Mouse (Mus musculus): ENCODE data around the gene Ascc3. TPM values are rescaled to one million over a fixed set of nuclear protein-coding genes. Genes with fewer than 3 reads are reported as not detected.

Ascc3 gene
- polyA plus RNA-seq, 1 experiment from 2014 or later, result 15.3 TPM

GRCm38 (mm10) chr10:50895091-50895790 lies 302.8 kb downstream of the Ascc3 start:
- WGBS, result 1% methylated on average over 44 of the region's 44 CpGs
- H3K9ac ChIP-seq (ENCODE audit: low read length), result no peak overlapping the region
- peak overlapping the region; percentile 78 for H3K4me2 ChIP-seq (ENCODE audit: low read depth, low read length)
- no peak overlapping the region for H3K27ac ChIP-seq (ENCODE audit: low read length)
- peaks cover 77% of the 10 kb centered on the region for H3K27me3 ChIP-seq (ENCODE audit: control insufficient read depth, insufficient read depth, low read length)
- H3K4me1 ChIP-seq (ENCODE audit: control insufficient read depth, insufficient read depth, low read length), result peaks cover 12% of the 10 kb centered on the region
- no peaks in the 10 kb centered on the region for H3K9me3 ChIP-seq (replicated peaks; ENCODE audit: control insufficient read depth, low read length)
- no peak for ATAC-seq (replicated peaks; ENCODE audit: extremely low read depth, insufficient read depth, low FRiP score)
- no peaks in the 10 kb centered on the region for H3K36me3 ChIP-seq (ENCODE audit: control insufficient read depth, insufficient read depth)
- H3K4me3 ChIP-seq (ENCODE audit: low read length), result peak overlapping the region; percentile 56

GRCm38 (mm10) chr10:50895881-50896766 lies 303.7 kb downstream of the Ascc3 start:
- no peak overlapping the region for H3K4me2 ChIP-seq (ENCODE audit: low read depth, low read length)
- H3K36me3 ChIP-seq (ENCODE audit: control insufficient read depth, insufficient read depth), result no peaks in the 10 kb centered on the region
- H3K4me3 ChIP-seq (ENCODE audit: low read length), result no peak overlapping the region
- H3K27ac ChIP-seq (ENCODE audit: low read length), result no peak overlapping the region
- 8% methylated on average over 21 of the region's 21 CpGs for WGBS
- no peak overlapping the region for H3K9ac ChIP-seq (ENCODE audit: low read length)
- no peak for ATAC-seq (replicated peaks; ENCODE audit: extremely low read depth, insufficient read depth, low FRiP score)
- peaks cover 80% of the 10 kb centered on the region for H3K27me3 ChIP-seq (ENCODE audit: control insufficient read depth, insufficient read depth, low read length)
- no peaks in the 10 kb centered on the region for H3K9me3 ChIP-seq (replicated peaks; ENCODE audit: control insufficient read depth, low read length)
- peaks cover 12% of the 10 kb centered on the region for H3K4me1 ChIP-seq (ENCODE audit: control insufficient read depth, insufficient read depth, low read length)

GRCm38 (mm10) chr10:50896767-50897390 lies 304.4 kb downstream of the Ascc3 start:
- Histone ChIP-seq H3K27ac (ENCODE audit: low read length) (no peak overlapping the region), H3K36me3 (ENCODE audit: control insufficient read depth, insufficient read depth) (no peaks in the 10 kb centered on the region), H3K27me3 (ENCODE audit: control insufficient read depth, insufficient read depth, low read length) (peaks cover 81% of the 10 kb centered on the region), H3K9me3 (replicated peaks; ENCODE audit: control insufficient read depth, low read length) (no peaks in the 10 kb centered on the region), H3K4me1 (ENCODE audit: control insufficient read depth, insufficient read depth, low read length) (peaks cover 12% of the 10 kb centered on the region), H3K4me2 (ENCODE audit: low read depth, low read length) (no peak overlapping the region), H3K9ac (ENCODE audit: low read length) (no peak overlapping the region), H3K4me3 (ENCODE audit: low read length) (no peak overlapping the region)
- 14% methylated on average over 3 of the region's 3 CpGs for WGBS
- no peak for ATAC-seq (replicated peaks; ENCODE audit: extremely low read depth, insufficient read depth, low FRiP score)

- H3K9me3 ChIP-seq (replicated peaks; ENCODE audit: control insufficient read depth, low read length), result no peaks in the 10 kb centered on the region
- H3K4me2 ChIP-seq (ENCODE audit: low read depth, low read length), result no peak overlapping the region
- peaks cover 82% of the 10 kb centered on the region for H3K27me3 ChIP-seq (ENCODE audit: control insufficient read depth, insufficient read depth, low read length)
- WGBS, result 4% methylated on average over 32 of the region's 32 CpGs
- ATAC-seq (replicated peaks; ENCODE audit: extremely low read depth, insufficient read depth, low FRiP score), result no peak
- H3K36me3 ChIP-seq (ENCODE audit: control insufficient read depth, insufficient read depth), result no peaks in the 10 kb centered on the region
- H3K4me1 ChIP-seq (ENCODE audit: control insufficient read depth, insufficient read depth, low read length), result peaks cover 12% of the 10 kb centered on the region
- H3K27ac ChIP-seq (ENCODE audit: low read length), result no peak overlapping the region
- no peak overlapping the region; the same call in 1 of the 2 replicates for H3K4me3 ChIP-seq (ENCODE audit: low read length)
- H3K9ac ChIP-seq (ENCODE audit: low read length), result no peak overlapping the region
Measured at GRCm38 (mm10) chr10:50897530-50898471, 305.3 kb downstream of the Ascc3 start.

GRCm38 (mm10) chr10:50898621-50899020 lies 306.2 kb downstream of the Ascc3 start:
- H3K36me3 ChIP-seq (ENCODE audit: control insufficient read depth, insufficient read depth), result no peaks in the 10 kb centered on the region
- ATAC-seq (replicated peaks; ENCODE audit: extremely low read depth, insufficient read depth, low FRiP score), result no peak
- WGBS, result 23% methylated on average over 2 of the region's 2 CpGs

GRCm38 (mm10) chr10:50899846-50900745 lies 307.6 kb downstream of the Ascc3 start:
- WGBS, result 3% methylated on average over 21 of the region's 21 CpGs
- no peak for ATAC-seq (replicated peaks; ENCODE audit: extremely low read depth, insufficient read depth, low FRiP score)
- no peak overlapping the region for H3K9ac ChIP-seq (ENCODE audit: low read length)
- H3K9me3 ChIP-seq (replicated peaks; ENCODE audit: control insufficient read depth, low read length), result no peaks in the 10 kb centered on the region
- H3K27ac ChIP-seq (ENCODE audit: low read length), result no peak overlapping the region
- no peaks in the 10 kb centered on the region for H3K36me3 ChIP-seq (ENCODE audit: control insufficient read depth, insufficient read depth)
- peaks cover 2% of the 10 kb centered on the region; the same call in 1 of the 2 replicates for H3K4me1 ChIP-seq (ENCODE audit: control insufficient read depth, insufficient read depth, low read length)
- no peak overlapping the region for H3K4me3 ChIP-seq (ENCODE audit: low read length)
- H3K4me2 ChIP-seq (ENCODE audit: low read depth, low read length), result no peak overlapping the region
- H3K27me3 ChIP-seq (ENCODE audit: control insufficient read depth, insufficient read depth, low read length), result peaks cover 80% of the 10 kb centered on the region

More at GRCm38 (mm10) chr10:50898621-50899020, 306.2 kb downstream of the Ascc3 start:
- peaks cover 12% of the 10 kb centered on the region for H3K4me1 ChIP-seq (ENCODE audit: control insufficient read depth, insufficient read depth, low read length)
- no peak overlapping the region for H3K9ac ChIP-seq (ENCODE audit: low read length)
- no peak overlapping the region for H3K27ac ChIP-seq (ENCODE audit: low read length)
- H3K4me3 ChIP-seq (ENCODE audit: low read length), result no peak overlapping the region
- H3K4me2 ChIP-seq (ENCODE audit: low read depth, low read length), result no peak overlapping the region
- peaks cover 81% of the 10 kb centered on the region for H3K27me3 ChIP-seq (ENCODE audit: control insufficient read depth, insufficient read depth, low read length)
- no peaks in the 10 kb centered on the region for H3K9me3 ChIP-seq (replicated peaks; ENCODE audit: control insufficient read depth, low read length)

Data from heart, embryonic 16.5 days (tissue).